Mouse (Mus musculus) stomach, embryonic 16.5 days (tissue): ENCODE results near the gene App. TPM values are rescaled to one million over a fixed set of nuclear protein-coding genes. Genes with fewer than 3 reads are reported as not detected.

Experiments used
- ATAC-seq: fragments of 200-750 bp; cut with Nextera tagmentation; 2 replicates; pipeline ENCODE4 v1.8.0; 2017; ENCODE audit warnings: moderate number of reproducible peaks, moderate TSS enrichment; ENCODE audit not compliant: insufficient read depth, low FRiP score
- H3K27ac ChIP-seq: fragments of 300-500 bp; sonication (generic); 2 replicates; pipeline ENCODE4 v1.5.1; 2014; ENCODE audit warnings: low read length
- H3K27me3 ChIP-seq: fragments of 300-500 bp; sonication (generic); 2 replicates; pipeline ENCODE4 v1.6.1; 2014; ENCODE audit warnings: low read length, control low read depth, mixed read lengths; ENCODE audit not compliant: control insufficient read depth, insufficient read depth
- H3K36me3 ChIP-seq: fragments of 300-500 bp; sonication (generic); 2 replicates; pipeline ENCODE4 v1.6.1; 2014; ENCODE audit warnings: low read length; ENCODE audit not compliant: control insufficient read depth, insufficient read depth
- H3K4me1 ChIP-seq: fragments of 300-500 bp; sonication (generic); 2 replicates; pipeline ENCODE4 v1.6.1; 2014; ENCODE audit warnings: low read length, control low read depth, mixed read lengths; ENCODE audit not compliant: control insufficient read depth, insufficient read depth
- H3K4me2 ChIP-seq: fragments of 300-500 bp; sonication (generic); 2 replicates; pipeline ENCODE4 v1.6.1; 2014; ENCODE audit warnings: low read depth, low read length, mixed read lengths
- H3K4me3 ChIP-seq: fragments of 300-500 bp; sonication (generic); replicated peaks from 2 replicates; pipeline ENCODE4 v1.5.1; 2014; ENCODE audit warnings: mild to moderate bottlenecking, low read length
- H3K9ac ChIP-seq: fragments of 300-500 bp; sonication (generic); 2 replicates; pipeline ENCODE4 v1.6.1; 2014; ENCODE audit warnings: low read length
- H3K9me3 ChIP-seq: fragments of 300-500 bp; sonication (generic); replicated peaks from 2 replicates; pipeline ENCODE4 v1.6.1; 2016; ENCODE audit warnings: low read length, control low read depth; ENCODE audit not compliant: control insufficient read depth
- WGBS: fragments of 180-500 bp; shearing (Covaris S2); extraction: QIAGEN DNeasy Blood & Tissue Kit; methylation state at CpG from one replicate; pipeline ENCODE4 v1.1.7; 2014; 5-methylcytosine and 5-hydroxymethylcytosine counted together
- polyA plus RNA-seq: library from polyadenylated mRNA; unstranded; fragments of >200 nt; fragmentation: Nextera tagmentation; extraction: Ambion mirVana; gene quantifications from 2 replicates; pipeline ENCODE4 v1.2.1, GENCODE M21; 2015

Gene App
- polyA plus RNA-seq, 1 experiment from 2014 or later = 198 TPM

- 94% methylated on average over 11 of the region's 11 CpGs for WGBS
These were observed 28.2 kb downstream of the App start for GRCm38 (mm10) chr16:85145369-85145768.

GRCm38 (mm10) chr16:85144401-85144800, 29.2 kb downstream of the App start:
- ATAC-seq = peak; percentile 54; the same call in 1 of the 2 replicates
- Histone ChIP-seq H3K9ac (no peak overlapping the region), H3K4me1 (peaks cover 16% of the 10 kb centered on the region), H3K4me3 (no peak overlapping the region), H3K4me2 (no peak overlapping the region), H3K36me3 (no peaks in the 10 kb centered on the region), H3K27ac (no peak overlapping the region), H3K27me3 (no peaks in the 10 kb centered on the region), H3K9me3 (no peaks in the 10 kb centered on the region)
- WGBS = 69% methylated on average over 6 of the region's 6 CpGs

More at GRCm38 (mm10) chr16:85145369-85145768, 28.2 kb downstream of the App start:
- no peak for ATAC-seq
- H3K36me3 ChIP-seq = no peaks in the 10 kb centered on the region
- H3K27ac ChIP-seq = no peak overlapping the region
- H3K9me3 ChIP-seq = no peaks in the 10 kb centered on the region
- no peak overlapping the region for H3K4me2 ChIP-seq
- H3K4me1 ChIP-seq = peaks cover 18% of the 10 kb centered on the region
- no peak overlapping the region for H3K9ac ChIP-seq
- H3K4me3 ChIP-seq = no peak overlapping the region
- H3K27me3 ChIP-seq = no peaks in the 10 kb centered on the region

GRCm38 (mm10) chr16:85143863-85144262, 29.7 kb downstream of the App start:
- no peak overlapping the region for H3K4me2 ChIP-seq
- H3K9me3 ChIP-seq = no peaks in the 10 kb centered on the region
- no peaks in the 10 kb centered on the region for H3K27me3 ChIP-seq
- no peaks in the 10 kb centered on the region for H3K36me3 ChIP-seq
- WGBS = 81% methylated on average over 3 of the region's 3 CpGs
- peaks cover 11% of the 10 kb centered on the region for H3K4me1 ChIP-seq
- no peak overlapping the region for H3K9ac ChIP-seq
- no peak overlapping the region for H3K4me3 ChIP-seq
- ATAC-seq = no peak
- H3K27ac ChIP-seq = no peak overlapping the region

- no peaks in the 10 kb centered on the region for H3K36me3 ChIP-seq
- H3K4me3 ChIP-seq = no peak overlapping the region
- no peak overlapping the region for H3K4me2 ChIP-seq
- H3K9me3 ChIP-seq = no peaks in the 10 kb centered on the region
- WGBS = 68% methylated on average over 3 of the region's 3 CpGs
- no peak overlapping the region for H3K9ac ChIP-seq
- H3K4me1 ChIP-seq = peaks cover 4% of the 10 kb centered on the region; the same call in 1 of the 2 replicates
- H3K27me3 ChIP-seq = no peaks in the 10 kb centered on the region
- H3K27ac ChIP-seq = no peak overlapping the region
- no peak for ATAC-seq
These were observed 30.4 kb downstream of the App start for GRCm38 (mm10) chr16:85143188-85143587.

- no peak overlapping the region for H3K27ac ChIP-seq
- no peak overlapping the region for H3K4me3 ChIP-seq
- no peaks in the 10 kb centered on the region for H3K9me3 ChIP-seq
- no peaks in the 10 kb centered on the region for H3K36me3 ChIP-seq
- no peak overlapping the region for H3K9ac ChIP-seq
- no peak for ATAC-seq
- peaks cover 4% of the 10 kb centered on the region; the same call in 1 of the 2 replicates for H3K4me1 ChIP-seq
- no peak overlapping the region for H3K4me2 ChIP-seq
- WGBS = 62% methylated on average over 4 of the region's 4 CpGs
- no peaks in the 10 kb centered on the region for H3K27me3 ChIP-seq
These were observed 32.2 kb downstream of the App start for GRCm38 (mm10) chr16:85141404-85141803.

- Histone ChIP-seq H3K4me2 (no peak overlapping the region), H3K27ac (no peak overlapping the region), H3K4me3 (no peak overlapping the region), H3K36me3 (no peaks in the 10 kb centered on the region), H3K9ac (no peak overlapping the region), H3K4me1 (peaks cover 9% of the 10 kb centered on the region), H3K9me3 (no peaks in the 10 kb centered on the region), H3K27me3 (no peaks in the 10 kb centered on the region)
- ATAC-seq = no peak
- 64% methylated on average over 9 of the region's 9 CpGs for WGBS
These were observed 34.4 kb downstream of the App start for GRCm38 (mm10) chr16:85139178-85139604.

- H3K4me1 ChIP-seq = peaks cover 26% of the 10 kb centered on the region
- WGBS = 72% methylated on average over 11 of the region's 11 CpGs
- H3K9ac ChIP-seq = no peak overlapping the region
- H3K27ac ChIP-seq = no peak overlapping the region
- H3K4me3 ChIP-seq = no peak overlapping the region
- no peaks in the 10 kb centered on the region for H3K9me3 ChIP-seq
- H3K36me3 ChIP-seq = no peaks in the 10 kb centered on the region
- no peak for ATAC-seq
- no peak overlapping the region for H3K4me2 ChIP-seq
- H3K27me3 ChIP-seq = no peaks in the 10 kb centered on the region
These were observed 36.2 kb downstream of the App start for GRCm38 (mm10) chr16:85137348-85137747.

GRCm38 (mm10) chr16:85136046-85136445, 37.5 kb downstream of the App start:
- 67% methylated on average over 4 of the region's 4 CpGs for WGBS
- H3K27me3 ChIP-seq = no peaks in the 10 kb centered on the region
- H3K4me1 ChIP-seq = peaks cover 26% of the 10 kb centered on the region
- ATAC-seq = no peak
- no peaks in the 10 kb centered on the region for H3K9me3 ChIP-seq
- H3K27ac ChIP-seq = no peak overlapping the region
- H3K9ac ChIP-seq = no peak overlapping the region
- H3K4me3 ChIP-seq = no peak overlapping the region
- H3K36me3 ChIP-seq = no peaks in the 10 kb centered on the region
- H3K4me2 ChIP-seq = no peak overlapping the region

GRCm38 (mm10) chr16:85133468-85133881, 40.1 kb downstream of the App start:
- H3K9ac ChIP-seq = peak overlapping the region; percentile 6; the same call in 1 of the 2 replicates
- H3K9me3 ChIP-seq = no peaks in the 10 kb centered on the region
- H3K4me2 ChIP-seq = peak overlapping the region; percentile 44
- peak overlapping the region; percentile 35 for H3K4me3 ChIP-seq
- H3K36me3 ChIP-seq = no peaks in the 10 kb centered on the region
- 10% methylated on average over 5 of the region's 5 CpGs for WGBS
- H3K27ac ChIP-seq = peak overlapping the region; percentile 95
- peaks cover 35% of the 10 kb centered on the region for H3K4me1 ChIP-seq
- peak; percentile 81 for ATAC-seq
- H3K27me3 ChIP-seq = no peaks in the 10 kb centered on the region
